Mouse (Mus musculus) lung, embryonic 15.5 days (tissue): Measurements from ENCODE around the gene Tead2. TPM values are rescaled to one million over a fixed set of nuclear protein-coding genes. Genes with fewer than 3 reads are reported as not detected.
"Not testable (repeated sequence)": the region's sequence is repeated elsewhere in the genome, so short reads cannot be mapped to it uniquely, and the experiment has no call there.

ENCODE experiments used
- ATAC-seq: fragments of 200-750 bp; cut with Nextera tagmentation; 2 replicates; pipeline ENCODE4 v1.8.0; 2017; ENCODE audit warnings: moderate number of reproducible peaks, borderline replicate concordance; ENCODE audit not compliant: low FRiP score, low TSS enrichment; ENCODE audit errors: extremely low read depth
- H3K27ac ChIP-seq: fragments of 300-500 bp; sonication (generic); 2 replicates; pipeline ENCODE4 v1.5.1; 2015; ENCODE audit warnings: moderate library complexity, mild to moderate bottlenecking, inconsistent platforms
- H3K27me3 ChIP-seq: fragments of 300-500 bp; sonication (generic); 2 replicates; pipeline ENCODE4 v1.6.1; 2015; ENCODE audit warnings: inconsistent platforms
- H3K36me3 ChIP-seq: fragments of 300-500 bp; sonication (generic); 2 replicates; pipeline ENCODE4 v1.6.1; 2015; ENCODE audit warnings: inconsistent platforms
- H3K4me1 ChIP-seq: fragments of 300-500 bp; sonication (generic); 2 replicates; pipeline ENCODE4 v1.6.1; 2015; ENCODE audit warnings: inconsistent platforms
- H3K4me2 ChIP-seq: fragments of 300-500 bp; sonication (generic); 2 replicates; pipeline ENCODE4 v1.6.1; 2015; ENCODE audit warnings: inconsistent platforms, mild to moderate bottlenecking, moderate library complexity
- H3K4me3 ChIP-seq: fragments of 300-500 bp; sonication (generic); 2 replicates; pipeline ENCODE4 v1.5.1; 2015; ENCODE audit warnings: mild to moderate bottlenecking, inconsistent platforms
- H3K9ac ChIP-seq: fragments of 300-500 bp; sonication (generic); 2 replicates; pipeline ENCODE4 v1.6.1; 2015; ENCODE audit warnings: inconsistent platforms
- H3K9me3 ChIP-seq: fragments of 300-500 bp; sonication (generic); 2 replicates; pipeline ENCODE4 v1.6.1; 2016; ENCODE audit warnings: inconsistent platforms
- WGBS: fragments of 180-500 bp; shearing (Covaris S2); methylation state at CpG from one replicate; pipeline ENCODE4 v1.1.7; 2015; 5-methylcytosine and 5-hydroxymethylcytosine counted together
- polyA plus RNA-seq: library from polyadenylated mRNA; unstranded; fragments of >200 nt; fragmentation: Nextera tagmentation; extraction: Ambion mirVana; gene quantifications from 2 replicates; pipeline ENCODE4 v1.2.1, GENCODE M21; 2015

Gene Tead2
- 180 and 183 TPM in 2 replicates for polyA plus RNA-seq

GRCm38 (mm10) chr7:45215673-45216441, at the start of gene Tead2:
TSS of gene Tead2 (plus strand) at chr7:45215753.
- Histone ChIP-seq H3K4me2 (peak within 1 kb of the TSS; percentile 79), H3K9ac (peak within 1 kb of the TSS; percentile 90)

DNA sequence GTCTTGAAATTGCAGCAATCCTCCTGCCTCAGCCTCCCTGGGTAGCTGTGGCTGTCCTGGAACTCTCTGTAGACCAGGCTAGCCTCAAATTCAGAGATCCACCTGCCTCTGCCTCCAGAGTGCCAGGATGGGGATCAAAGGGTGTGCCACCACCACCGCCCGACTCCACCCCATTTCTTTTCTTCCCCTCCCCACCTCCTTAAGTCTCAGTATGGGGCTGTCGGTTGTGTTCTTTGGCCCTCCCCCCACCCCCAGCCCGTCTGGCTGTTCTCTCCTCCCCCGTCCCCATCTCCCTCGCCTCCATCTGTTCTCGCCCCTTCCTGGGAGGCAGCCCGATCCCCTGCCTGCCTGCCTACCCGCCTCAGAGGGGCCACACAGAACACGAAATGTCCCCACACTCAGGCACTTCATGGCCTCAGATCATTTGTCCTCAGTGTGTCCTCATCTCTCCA, 48.6 kb upstream of the Tead2 start:
- peaks cover 95% of the 10 kb centered on the region for H3K27me3 ChIP-seq
- no peak overlapping the region for H3K9ac ChIP-seq
- peaks cover 6% of the 10 kb centered on the region; the same call in 1 of the 2 replicates for H3K9me3 ChIP-seq
- H3K4me2 ChIP-seq: no peak overlapping the region
- H3K27ac ChIP-seq: no peak overlapping the region
- whole genome bisulfite sequencing: 26% methylated on average over 10 of the region's 10 CpGs
- H3K4me3 ChIP-seq: no peak overlapping the region
- H3K36me3 ChIP-seq: no peaks in the 10 kb centered on the region
- peaks cover 10% of the 10 kb centered on the region for H3K4me1 ChIP-seq
- no peak for ATAC-seq

More at GRCm38 (mm10) chr7:45215673-45216441, at the start of gene Tead2:
- peak; percentile 67 for ATAC-seq
- Histone ChIP-seq H3K27ac (peak within 1 kb of the TSS; percentile 91), H3K36me3 (peaks cover 33% of the 10 kb centered on the region), H3K27me3 (peaks cover 22% of the 10 kb centered on the region), H3K9me3 (no peaks in the 10 kb centered on the region), H3K4me1 (peaks cover 39% of the 10 kb centered on the region), H3K4me3 (peak within 1 kb of the TSS; percentile 63)
- WGBS: 2% methylated on average over 53 of the region's 55 CpGs

DNA sequence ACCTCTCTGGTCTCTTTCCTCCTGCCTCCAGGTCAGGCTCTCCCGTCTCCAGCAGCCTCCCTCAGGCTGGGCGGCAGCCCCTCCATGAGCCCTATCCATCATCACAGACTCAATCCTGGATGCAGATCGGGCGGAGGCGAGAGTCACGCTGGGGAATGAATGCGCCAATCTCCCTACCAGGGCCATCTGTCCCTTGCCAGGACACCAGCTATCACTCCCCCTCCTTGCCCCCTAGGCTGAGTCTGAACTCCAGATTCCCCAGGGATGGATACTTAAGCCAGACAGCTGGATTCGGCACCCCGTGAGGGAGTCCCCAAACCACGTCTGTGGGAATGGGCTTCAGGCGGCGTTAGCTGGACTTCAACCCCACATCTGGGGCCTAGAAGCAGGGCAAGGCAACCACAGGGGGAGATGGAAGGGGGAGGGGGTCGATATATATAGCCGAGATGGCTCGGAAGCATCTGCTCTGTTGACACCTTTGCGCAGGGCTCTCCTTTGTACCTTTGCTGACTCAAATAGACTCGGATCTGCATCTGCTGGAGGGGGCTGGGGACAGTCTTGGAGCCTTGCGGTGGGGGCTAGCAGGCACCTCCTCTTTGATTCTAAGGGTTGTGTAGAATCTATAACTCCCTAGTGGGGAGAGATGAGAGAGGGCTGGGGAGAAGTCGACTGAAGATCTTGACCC, 47.6 kb upstream of the Tead2 start:
- no peak for ATAC-seq

GRCm38 (mm10) chr7:45168656-45169055, 46.9 kb upstream of the Tead2 start:
- Histone ChIP-seq H3K36me3 (no peaks in the 10 kb centered on the region), H3K4me2 (no peak overlapping the region), H3K9me3 (peaks cover 6% of the 10 kb centered on the region; the same call in 1 of the 2 replicates), H3K27ac (no peak overlapping the region), H3K9ac (no peak overlapping the region), H3K4me1 (peaks cover 6% of the 10 kb centered on the region), H3K4me3 (no peak overlapping the region), H3K27me3 (peaks cover 94% of the 10 kb centered on the region)
- 7% methylated on average over 24 of the region's 24 CpGs for WGBS
- no peak for ATAC-seq

More for the DNA sequence above, 47.6 kb upstream of the Tead2 start:
- no peak overlapping the region for H3K4me3 ChIP-seq
- H3K36me3 ChIP-seq: no peaks in the 10 kb centered on the region
- H3K4me1 ChIP-seq: peaks cover 7% of the 10 kb centered on the region
- no peak overlapping the region for H3K9ac ChIP-seq
- no peak overlapping the region for H3K4me2 ChIP-seq
- peaks cover 97% of the 10 kb centered on the region for H3K27me3 ChIP-seq
- no peak overlapping the region for H3K27ac ChIP-seq
- WGBS: 3% methylated on average over 19 of the region's 19 CpGs
- H3K9me3 ChIP-seq: peaks cover 6% of the 10 kb centered on the region; the same call in 1 of the 2 replicates

DNA sequence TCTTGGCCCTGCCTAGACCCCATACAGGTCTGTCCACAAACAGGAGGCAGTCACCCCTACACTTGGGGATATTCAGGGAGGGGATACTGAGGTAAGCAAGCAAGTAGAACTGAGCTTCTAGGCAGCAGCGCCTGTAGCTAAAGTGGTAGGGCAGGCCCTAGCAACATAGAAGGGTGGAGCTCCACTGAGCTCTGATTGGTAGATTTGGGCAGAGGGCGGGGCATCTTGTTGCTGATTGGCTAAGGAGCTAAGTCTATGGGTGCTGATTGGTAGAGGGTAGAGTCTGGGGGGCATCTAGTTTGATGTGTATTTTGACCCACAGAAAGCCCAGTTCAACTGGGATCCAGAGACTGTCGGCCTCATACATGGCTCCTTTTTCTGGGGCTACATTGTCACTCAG, 46.1 kb upstream of the Tead2 start:
- Histone ChIP-seq H3K36me3 (no peaks in the 10 kb centered on the region), H3K4me2 (no peak overlapping the region), H3K9ac (no peak overlapping the region), H3K9me3 (peaks cover 6% of the 10 kb centered on the region; the same call in 1 of the 2 replicates), H3K27me3 (peaks cover 94% of the 10 kb centered on the region), H3K27ac (no peak overlapping the region), H3K4me3 (no peak overlapping the region), H3K4me1 (no peaks in the 10 kb centered on the region)
- WGBS: 90% methylated on average over 3 of the region's 3 CpGs
- ATAC-seq: no peak

- Histone ChIP-seq H3K4me2 (no peak overlapping the region), H3K27me3 (peaks cover 94% of the 10 kb centered on the region), H3K36me3 (no peaks in the 10 kb centered on the region), H3K27ac (no peak overlapping the region), H3K9ac (no peak overlapping the region), H3K9me3 (peaks cover 6% of the 10 kb centered on the region; the same call in 1 of the 2 replicates), H3K4me1 (0 out of 2 replicates have a peak, but pooled peaks cover 9% of the 10 kb centered on the region), H3K4me3 (no peak overlapping the region)
- 60% methylated on average over 7 of the region's 7 CpGs for WGBS
- ATAC-seq: no peak
Measured at GRCm38 (mm10) chr7:45172974-45173373, 42.6 kb upstream of the Tead2 start.

DNA sequence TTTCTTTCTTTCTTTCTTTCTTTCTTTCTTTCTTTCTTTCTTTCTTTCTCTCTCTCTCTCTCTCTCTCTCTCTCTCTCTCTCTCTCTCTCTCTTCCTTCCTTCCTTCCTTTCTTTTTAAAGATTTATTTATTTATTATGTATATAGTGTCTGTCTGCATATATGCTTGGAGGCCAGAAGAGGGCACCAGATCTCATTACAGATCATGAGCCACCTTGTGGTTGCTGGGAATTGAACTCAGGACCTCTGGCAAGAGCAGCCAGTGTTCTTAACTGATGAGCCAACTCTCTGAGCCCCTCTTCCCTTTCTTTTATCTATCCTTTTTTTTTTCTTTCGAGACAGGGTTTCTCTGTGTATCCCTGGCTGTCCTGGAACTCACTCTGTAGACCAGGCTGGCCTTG, 41.8 kb upstream of the Tead2 start:
- H3K9me3 ChIP-seq, H3K9ac ChIP-seq, ATAC-seq, H3K27ac ChIP-seq, H3K4me2 ChIP-seq, H3K4me1 ChIP-seq, H3K4me3 ChIP-seq, H3K36me3 ChIP-seq: not testable (repeated sequence)
- peaks cover 94% of the 10 kb centered on the region for H3K27me3 ChIP-seq
- 62% methylated on average over 1 of the region's 1 CpGs for WGBS

DNA sequence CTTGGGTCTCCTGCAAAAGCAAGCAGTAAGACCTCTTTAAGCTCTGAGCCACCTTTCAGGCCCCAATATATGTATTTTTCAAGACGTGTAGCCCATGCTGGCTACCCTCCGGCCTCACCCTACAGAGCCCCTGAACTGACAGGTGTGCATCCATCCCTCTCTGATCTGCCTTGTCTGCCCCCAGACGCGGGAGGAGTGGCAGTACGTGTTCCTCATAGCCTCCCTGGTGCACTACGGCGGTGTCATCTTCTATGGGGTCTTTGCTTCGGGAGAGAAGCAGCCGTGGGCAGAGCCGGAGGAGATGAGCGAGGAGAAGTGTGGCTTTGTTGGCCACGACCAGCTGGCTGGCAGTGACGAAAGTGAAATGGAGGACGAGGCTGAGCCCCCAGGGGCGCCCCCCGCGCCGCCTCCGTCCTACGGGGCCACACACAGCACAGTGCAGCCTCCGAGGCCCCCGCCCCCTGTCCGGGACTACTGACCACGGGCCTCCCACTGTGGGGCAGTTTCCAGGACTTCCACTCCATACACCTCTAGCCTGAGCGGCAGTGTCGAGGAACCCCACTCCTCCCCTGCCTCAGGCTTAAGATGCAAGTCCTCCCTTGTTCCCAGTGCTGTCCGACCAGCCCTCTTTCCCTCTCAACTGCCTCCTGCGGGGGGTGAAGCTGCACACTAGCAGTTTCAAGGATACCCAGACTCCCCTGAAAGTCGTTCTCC, 40.8 kb upstream of the Tead2 start:
- Histone ChIP-seq H3K9ac (no peak overlapping the region), H3K27me3 (peaks cover 94% of the 10 kb centered on the region), H3K9me3 (peaks cover 2% of the 10 kb centered on the region; the same call in 1 of the 2 replicates), H3K36me3 (no peaks in the 10 kb centered on the region), H3K4me1 (0 out of 2 replicates have a peak, but pooled peaks cover 9% of the 10 kb centered on the region), H3K27ac (no peak overlapping the region), H3K4me3 (0 out of 2 replicates have a peak overlapping the region, but pooled peaks have one; percentile 9), H3K4me2 (peak overlapping the region; percentile 23)
- peak; percentile 44; the same call in 1 of the 2 replicates for ATAC-seq
- 6% methylated on average over 25 of the region's 29 CpGs for WGBS

DNA sequence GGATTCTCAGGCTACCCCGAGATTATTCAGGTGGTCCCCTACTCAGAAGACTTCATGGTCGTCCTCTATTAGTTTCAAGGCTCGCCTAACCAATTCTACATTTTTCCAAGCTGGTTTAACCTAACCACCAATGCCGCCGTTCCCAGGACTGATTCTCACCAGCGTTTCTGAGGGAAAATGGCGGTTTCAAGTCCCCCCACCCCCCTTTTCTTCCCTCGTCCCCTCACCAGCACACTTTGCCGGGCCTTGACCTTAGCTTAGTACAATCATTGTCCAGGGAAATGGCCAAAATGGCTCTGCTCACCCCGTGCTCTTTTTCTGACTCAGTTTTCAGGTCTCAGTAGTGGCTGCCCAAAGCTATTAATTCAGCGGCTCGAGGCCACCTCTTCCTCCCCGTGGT, 40.2 kb upstream of the Tead2 start:
- Histone ChIP-seq H3K9me3 (no peaks in the 10 kb centered on the region), H3K27ac (no peak overlapping the region), H3K36me3 (no peaks in the 10 kb centered on the region), H3K27me3 (peaks cover 94% of the 10 kb centered on the region), H3K4me2 (no peak overlapping the region), H3K9ac (no peak overlapping the region), H3K4me1 (0 out of 2 replicates have a peak, but pooled peaks cover 9% of the 10 kb centered on the region), H3K4me3 (no peak overlapping the region)
- no peak for ATAC-seq
- 5% methylated on average over 13 of the region's 13 CpGs for WGBS

DNA sequence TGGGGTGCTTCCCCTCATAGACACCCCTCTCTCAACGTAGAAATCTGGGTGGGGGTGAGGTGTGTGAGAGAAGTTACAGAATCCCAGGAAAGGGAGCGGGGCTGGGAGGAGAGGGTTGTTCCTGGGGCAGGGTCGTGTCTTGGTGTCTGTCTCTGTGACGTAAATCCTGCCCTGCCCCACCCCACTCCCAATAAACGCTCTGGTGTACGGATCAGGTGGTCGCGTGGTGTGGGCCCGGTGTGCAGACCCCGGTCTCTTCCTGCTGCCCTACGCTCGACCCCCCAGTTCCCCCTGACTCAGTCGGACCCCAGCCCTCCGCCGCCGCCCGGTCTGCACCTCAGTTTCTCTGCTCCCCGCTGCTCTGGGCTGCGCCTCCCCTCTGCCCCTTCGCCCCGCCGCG, 39.6 kb upstream of the Tead2 start:
- peak overlapping the region; percentile 9; the same call in 1 of the 2 replicates for H3K4me3 ChIP-seq
- no peak overlapping the region for H3K9ac ChIP-seq
- H3K9me3 ChIP-seq: no peaks in the 10 kb centered on the region
- H3K36me3 ChIP-seq: no peaks in the 10 kb centered on the region
- no peak overlapping the region for H3K27ac ChIP-seq
- H3K27me3 ChIP-seq: peaks cover 95% of the 10 kb centered on the region
- H3K4me2 ChIP-seq: no peak overlapping the region
- ATAC-seq: no peak
- WGBS: 2% methylated on average over 23 of the region's 23 CpGs
- 0 out of 2 replicates have a peak, but pooled peaks cover 9% of the 10 kb centered on the region for H3K4me1 ChIP-seq

- Histone ChIP-seq H3K4me3 (peak overlapping the region; percentile 9; the same call in 1 of the 2 replicates), H3K9me3 (no peaks in the 10 kb centered on the region), H3K36me3 (no peaks in the 10 kb centered on the region), H3K9ac (no peak overlapping the region), H3K27ac (no peak overlapping the region), H3K4me1 (0 out of 2 replicates have a peak, but pooled peaks cover 10% of the 10 kb centered on the region), H3K4me2 (no peak overlapping the region), H3K27me3 (peaks cover 95% of the 10 kb centered on the region)
- WGBS: 4% methylated on average over 31 of the region's 31 CpGs
- no peak for ATAC-seq
Measured at GRCm38 (mm10) chr7:45176356-45176755, 39.2 kb upstream of the Tead2 start.
